Mouse (Mus musculus): ENCODE measurements around the gene Gm11937.

- no peak for TF ChIP-seq CTCF (conservative IDR thresholded peaks at IDR 0.05; ENCODE audit: low read length)
- TF ChIP-seq NANOG (IDR thresholded peaks at IDR 0.05; ENCODE audit: borderline replicate concordance, low read length), result no peak
These were observed 43.5 kb downstream of the Gm11937 start, which contains the start of gene Krtap3-1 for GRCm38 (mm10) chr11:99566530-99566929.
